Mouse (Mus musculus) kidney, postnatal 0 days (tissue): ENCODE data around the gene Matk. TPM values are rescaled to one million over a fixed set of nuclear protein-coding genes. Genes with fewer than 3 reads are reported as not detected.

Experiments
- ATAC-seq: fragments of 200-750 bp; cut with Nextera tagmentation; replicated peaks from 2 replicates; pipeline ENCODE4 v1.8.0; 2017; ENCODE audit warnings: low read depth, moderate number of reproducible peaks, moderate TSS enrichment, moderate library complexity; ENCODE audit not compliant: low FRiP score
- DNase-seq: peaks from one replicate; pipeline ENCODE4 v3.0.0-alpha.2; 2016; ENCODE audit warnings: low spot score
- H3K27ac ChIP-seq: fragments of 300-500 bp; sonication (generic); 2 replicates; pipeline ENCODE4 v1.5.1; 2014; ENCODE audit warnings: mild to moderate bottlenecking
- H3K27me3 ChIP-seq: fragments of 300-500 bp; sonication (generic); 2 replicates; pipeline ENCODE4 v1.6.1; 2014; ENCODE audit warnings: low read length, mixed read lengths; ENCODE audit not compliant: insufficient read depth
- H3K36me3 ChIP-seq: fragments of 300-500 bp; sonication (generic); 2 replicates; pipeline ENCODE4 v1.6.1; 2014; ENCODE audit warnings: low read length, mixed read lengths; ENCODE audit not compliant: insufficient read depth
- H3K4me1 ChIP-seq: fragments of 300-500 bp; sonication (generic); replicated peaks from 2 replicates; pipeline ENCODE4 v1.6.1; 2014; ENCODE audit warnings: antibody characterized with exemption, low read length, mixed read lengths; ENCODE audit not compliant: insufficient read depth
- H3K4me2 ChIP-seq: fragments of 300-500 bp; sonication (generic); 2 replicates; pipeline ENCODE4 v1.6.1; 2014; ENCODE audit warnings: mild to moderate bottlenecking, low read length, moderate library complexity, mixed read lengths
- H3K4me3 ChIP-seq: fragments of 300-500 bp; sonication (generic); replicated peaks from 2 replicates; pipeline ENCODE4 v1.5.1; 2014; ENCODE audit warnings: low read depth, low read length
- H3K9ac ChIP-seq: fragments of 300-500 bp; sonication (generic); 2 replicates; pipeline ENCODE4 v1.6.1; 2014; ENCODE audit warnings: low read depth, low read length
- H3K9me3 ChIP-seq: fragments of 300-500 bp; sonication (generic); replicated peaks from 2 replicates; pipeline ENCODE4 v1.6.1; 2016; ENCODE audit warnings: low read length, inconsistent platforms, mixed read lengths
- CTCF ChIP-seq: IDR thresholded peaks from 2 replicates; pipeline ENCODE4 v1.5.1; 2016; ENCODE audit warnings: antibody characterized with exemption, low read depth, mild to moderate bottlenecking, moderate library complexity
- WGBS: fragments of 180-500 bp; shearing (Covaris S2); extraction: QIAGEN DNeasy Blood & Tissue Kit; methylation state at CpG from one replicate; pipeline ENCODE4 v1.1.7; 2014; 5-methylcytosine and 5-hydroxymethylcytosine counted together
- microRNA-seq: library from miRNA; unstranded; fragments of <30 nt; microRNA quantifications from one replicate; pipeline ENCODE4, GENCODE M21; 2016
- polyA plus RNA-seq: library from polyadenylated mRNA; unstranded; fragments of >200 nt; fragmentation: Nextera tagmentation; extraction: Ambion mirVana; gene quantifications from 2 replicates; pipeline ENCODE4 v1.2.1, GENCODE M21; 2015

Gene Matk
- polyA plus RNA-seq, 1 experiment from 2014 or later: 3.9 TPM

GRCm38 (mm10) chr10:81303761-81304160 lies 51.0 kb downstream of the Matk start:
- Histone ChIP-seq H3K27ac (no peak overlapping the region), H3K9me3 (no peaks in the 10 kb centered on the region), H3K4me1 (peaks cover 42% of the 10 kb centered on the region), H3K4me3 (no peak overlapping the region), H3K4me2 (no peak overlapping the region), H3K36me3 (peaks cover 26% of the 10 kb centered on the region), H3K27me3 (no peaks in the 10 kb centered on the region), H3K9ac (no peak overlapping the region)
- DNase-seq: no peak
- 64% methylated on average over 7 of the region's 7 CpGs for WGBS
- TF ChIP-seq CTCF: no peak
- no peak for ATAC-seq

GRCm38 (mm10) chr10:81304597-81305238 lies 52.0 kb downstream of the Matk start:
- DNase-seq (peak; percentile 78), ATAC-seq (0 out of 2 replicates have a peak, but pooled peaks have one; percentile 18)
- Histone ChIP-seq H3K27me3 (no peaks in the 10 kb centered on the region), H3K4me3 (no peak overlapping the region), H3K4me2 (no peak overlapping the region), H3K9me3 (no peaks in the 10 kb centered on the region), H3K4me1 (peaks cover 33% of the 10 kb centered on the region), H3K27ac (no peak overlapping the region), H3K9ac (no peak overlapping the region), H3K36me3 (peaks cover 35% of the 10 kb centered on the region)
- peak; percentile 87 for TF ChIP-seq CTCF
- WGBS: 17% methylated on average over 8 of the region's 9 CpGs

GRCm38 (mm10) chr10:81305663-81306062 lies 52.9 kb downstream of the Matk start:
- Histone ChIP-seq H3K36me3 (peaks cover 43% of the 10 kb centered on the region), H3K4me2 (no peak overlapping the region), H3K27me3 (no peaks in the 10 kb centered on the region), H3K4me1 (peaks cover 26% of the 10 kb centered on the region), H3K9ac (no peak overlapping the region), H3K9me3 (no peaks in the 10 kb centered on the region), H3K4me3 (no peak overlapping the region), H3K27ac (no peak overlapping the region)
- no peak for TF ChIP-seq CTCF
- ATAC-seq (no peak), DNase-seq (no peak)
- WGBS: 97% methylated on average over 14 of the region's 14 CpGs

GRCm38 (mm10) chr10:81306173-81306668 lies 53.5 kb downstream of the Matk start:
- no peak overlapping the region for H3K27ac ChIP-seq
- H3K27me3 ChIP-seq: no peaks in the 10 kb centered on the region
- no peak overlapping the region for H3K4me2 ChIP-seq
- ATAC-seq: no peak
- no peak overlapping the region for H3K9ac ChIP-seq
- no peaks in the 10 kb centered on the region for H3K9me3 ChIP-seq
- H3K36me3 ChIP-seq: peaks cover 48% of the 10 kb centered on the region
- TF ChIP-seq CTCF: no peak
- DNase-seq: no peak
- WGBS: 90% methylated on average over 12 of the region's 12 CpGs
- no peak overlapping the region for H3K4me3 ChIP-seq
- peaks cover 21% of the 10 kb centered on the region for H3K4me1 ChIP-seq

- TF ChIP-seq CTCF: no peak
- WGBS: 93% methylated on average over 21 of the region's 21 CpGs
- H3K9ac ChIP-seq: no peak overlapping the region
- ATAC-seq (no peak), DNase-seq (no peak)
- H3K36me3 ChIP-seq: peaks cover 56% of the 10 kb centered on the region
- no peak overlapping the region for H3K4me2 ChIP-seq
- no peaks in the 10 kb centered on the region for H3K9me3 ChIP-seq
- no peak overlapping the region for H3K4me3 ChIP-seq
- peaks cover 17% of the 10 kb centered on the region for H3K4me1 ChIP-seq
- no peaks in the 10 kb centered on the region for H3K27me3 ChIP-seq
- no peak overlapping the region for H3K27ac ChIP-seq
These were observed 54.3 kb downstream of the Matk start for GRCm38 (mm10) chr10:81306837-81307682.

GRCm38 (mm10) chr10:81309571-81309970 lies 56.8 kb downstream of the Matk start:
- no peak for DNase-seq

More at GRCm38 (mm10) chr10:81309571-81309970, 56.8 kb downstream of the Matk start:
- H3K4me2 ChIP-seq: no peak overlapping the region
- no peaks in the 10 kb centered on the region for H3K9me3 ChIP-seq
- 81% methylated on average over 5 of the region's 5 CpGs for WGBS
- H3K9ac ChIP-seq: no peak overlapping the region
- no peaks in the 10 kb centered on the region for H3K4me1 ChIP-seq
- H3K27me3 ChIP-seq: no peaks in the 10 kb centered on the region
- H3K36me3 ChIP-seq: peaks cover 69% of the 10 kb centered on the region
- H3K4me3 ChIP-seq: no peak overlapping the region
- H3K27ac ChIP-seq: no peak overlapping the region
- no peak for ATAC-seq
- no peak for TF ChIP-seq CTCF

Small RNA genes lying within 50 kb of the gene (microRNA-seq; reads per million reads assigned to microRNA genes)
- gene Mir3057: 4.8 reads per million, percentile 14 among the genes with 10 or more reads in this experiment

Other genes starting within 250 kb of the Matk start
- 3.4 TPM in 2 replicates for gene Gng7, start 238.0 kb upstream of the Matk start, polyA plus RNA-seq
- 0.11 TPM in 1 of 2 replicates, not detected in the other for gene Diras1, start 227.3 kb upstream of the Matk start, polyA plus RNA-seq
- 13.4 and 13.9 TPM in 2 replicates for gene Slc39a3, start 215.5 kb upstream of the Matk start, polyA plus RNA-seq
- gene Sgta, start 192.8 kb upstream of the Matk start, polyA plus RNA-seq: 161 and 168 TPM in 2 replicates
- gene Thop1, start 182.9 kb upstream of the Matk start, polyA plus RNA-seq: 30.6 and 34.2 TPM in 2 replicates
- 0.29 and 0.36 TPM in 2 replicates for gene Creb3l3, start 154.1 kb upstream of the Matk start, polyA plus RNA-seq
- 162 and 166 TPM in 2 replicates for gene Map2k2, start 147.0 kb upstream of the Matk start, polyA plus RNA-seq
- 33.7 and 37.4 TPM in 2 replicates for gene Zbtb7a, start 117.7 kb upstream of the Matk start, polyA plus RNA-seq
- gene Pias4, start 85.0 kb upstream of the Matk start, polyA plus RNA-seq: 28.4 and 32.0 TPM in 2 replicates
- gene Eef2, start 76.3 kb upstream of the Matk start, polyA plus RNA-seq: 560 and 590 TPM in 2 replicates
- 42.8 and 43.3 TPM in 2 replicates for gene Dapk3, start 69.9 kb upstream of the Matk start, polyA plus RNA-seq
- not detected in 2 replicates for gene 4930442H23Rik, start 69.1 kb upstream of the Matk start, polyA plus RNA-seq
- gene Nmrk2, start 50.9 kb upstream of the Matk start, polyA plus RNA-seq: not detected in 2 replicates
- 0.32 TPM in 1 of 2 replicates, not detected in the other for gene Atcay, start 22.1 kb upstream of the Matk start, polyA plus RNA-seq
- gene Zfr2, start 19.8 kb upstream of the Matk start, polyA plus RNA-seq: 3.1 and 4.6 TPM in 2 replicates
- gene Mrpl54, start 14.0 kb downstream of the Matk start, polyA plus RNA-seq: 259 and 283 TPM in 2 replicates
- 55.7 and 60.5 TPM in 2 replicates for gene Apba3, start 14.0 kb downstream of the Matk start, polyA plus RNA-seq
- gene Tjp3, start 38.6 kb downstream of the Matk start, polyA plus RNA-seq: 19.0 and 19.1 TPM in 2 replicates
- gene Pip5k1c, start 40.0 kb downstream of the Matk start, polyA plus RNA-seq: 37.8 and 39.3 TPM in 2 replicates
- gene Cactin, start 68.2 kb downstream of the Matk start, polyA plus RNA-seq: 24.5 and 26.4 TPM in 2 replicates
- gene Tbxa2r, start 75.8 kb downstream of the Matk start, polyA plus RNA-seq: 16.1 and 17.5 TPM in 2 replicates
- gene Gipc3, start 90.3 kb downstream of the Matk start, polyA plus RNA-seq: 0.07 and 0.13 TPM in 2 replicates
- gene Hmg20b, start 97.5 kb downstream of the Matk start, polyA plus RNA-seq: 92.4 and 99.0 TPM in 2 replicates
- 11.3 and 11.6 TPM in 2 replicates for gene Mfsd12, start 104.6 kb downstream of the Matk start, polyA plus RNA-seq
- 0.45 and 0.59 TPM in 2 replicates for gene 4930404N11Rik, start 112.9 kb downstream of the Matk start, polyA plus RNA-seq
- gene Fzr1, start 125.6 kb downstream of the Matk start, polyA plus RNA-seq: 67.5 and 70.6 TPM in 2 replicates
- 74.3 and 80.6 TPM in 2 replicates for gene Dohh, start 131.5 kb downstream of the Matk start, polyA plus RNA-seq
- 1.9 and 2.1 TPM in 2 replicates for gene Gm48551, start 131.5 kb downstream of the Matk start, polyA plus RNA-seq
- 0.82 and 1.9 TPM in 2 replicates for gene Gm48552, start 136.1 kb downstream of the Matk start, polyA plus RNA-seq
- 62.4 and 68.6 TPM in 2 replicates for gene Smim24, start 140.1 kb downstream of the Matk start, polyA plus RNA-seq
- gene Nfic, start 202.7 kb downstream of the Matk start, polyA plus RNA-seq: 62.3 and 72.5 TPM in 2 replicates
- gene Celf5, start 229.8 kb downstream of the Matk start, polyA plus RNA-seq: 0.30 and 0.47 TPM in 2 replicates
- gene Ncln, start 243.5 kb downstream of the Matk start, polyA plus RNA-seq: 56.1 and 63.3 TPM in 2 replicates
- 1.7 and 1.8 TPM in 2 replicates for gene S1pr4, start 247.2 kb downstream of the Matk start, polyA plus RNA-seq